Mouse (Mus musculus): ENCODE data around the gene Spop.

Gene Spop

DNA sequence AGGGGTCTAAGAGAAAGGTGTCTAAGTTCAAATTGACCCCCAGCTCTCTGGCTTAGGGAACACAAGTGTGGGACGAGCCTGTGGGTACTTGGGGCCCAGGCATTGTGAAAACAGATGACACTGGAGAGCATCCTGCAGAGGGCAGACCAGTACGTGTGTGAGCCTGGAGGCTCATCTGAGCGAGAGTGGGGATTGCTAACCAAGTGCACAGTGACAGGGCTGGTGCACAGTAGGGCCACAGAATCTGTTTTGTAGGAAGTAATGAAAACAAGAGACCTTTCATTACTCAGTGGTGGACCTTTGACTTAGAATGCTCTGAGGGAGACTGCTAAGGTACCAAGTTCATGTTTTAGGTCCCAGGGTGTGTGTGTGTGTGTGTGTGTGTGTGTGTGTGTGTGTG, 106.1 kb downstream of the Spop start:
- DNase-seq (ENCODE audit: low spot score), result no peak

GRCm38 (mm10) chr11:95520456-95521072, 106.7 kb downstream of the Spop start:
- peak; percentile 77 for DNase-seq (ENCODE audit: low spot score)

GRCm38 (mm10) chr11:95521563-95521962, 107.7 kb downstream of the Spop start:
- DNase-seq (ENCODE audit: low spot score), result peak; percentile 71

DNA sequence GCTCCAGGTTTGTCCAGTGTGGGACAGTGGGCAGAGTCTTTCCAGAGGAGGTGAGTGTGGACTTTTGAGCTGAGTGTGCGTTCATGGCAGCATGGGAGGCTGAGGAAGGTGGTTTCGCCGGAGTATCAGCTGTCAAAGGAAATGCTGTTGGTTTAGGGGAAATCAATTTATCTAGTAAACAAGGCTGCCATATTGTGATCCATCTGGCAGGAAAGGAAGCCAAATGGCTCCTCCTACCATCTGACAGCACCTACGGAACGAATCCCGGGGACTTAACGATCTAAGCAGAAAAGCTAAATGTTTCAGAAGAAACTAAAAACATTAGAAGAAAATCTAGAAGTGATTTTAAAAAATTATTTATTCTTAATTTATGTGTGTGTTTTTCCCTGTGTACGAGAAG, 113.4 kb downstream of the Spop start:
- DNase-seq (ENCODE audit: low spot score), result no peak

- no peak for DNase-seq (ENCODE audit: low spot score)
Observed at GRCm38 (mm10) chr11:95528231-95528630, 114.4 kb downstream of the Spop start.

- no peak for DNase-seq (ENCODE audit: low spot score)
Observed at GRCm38 (mm10) chr11:95532353-95533072, 118.6 kb downstream of the Spop start.

DNA sequence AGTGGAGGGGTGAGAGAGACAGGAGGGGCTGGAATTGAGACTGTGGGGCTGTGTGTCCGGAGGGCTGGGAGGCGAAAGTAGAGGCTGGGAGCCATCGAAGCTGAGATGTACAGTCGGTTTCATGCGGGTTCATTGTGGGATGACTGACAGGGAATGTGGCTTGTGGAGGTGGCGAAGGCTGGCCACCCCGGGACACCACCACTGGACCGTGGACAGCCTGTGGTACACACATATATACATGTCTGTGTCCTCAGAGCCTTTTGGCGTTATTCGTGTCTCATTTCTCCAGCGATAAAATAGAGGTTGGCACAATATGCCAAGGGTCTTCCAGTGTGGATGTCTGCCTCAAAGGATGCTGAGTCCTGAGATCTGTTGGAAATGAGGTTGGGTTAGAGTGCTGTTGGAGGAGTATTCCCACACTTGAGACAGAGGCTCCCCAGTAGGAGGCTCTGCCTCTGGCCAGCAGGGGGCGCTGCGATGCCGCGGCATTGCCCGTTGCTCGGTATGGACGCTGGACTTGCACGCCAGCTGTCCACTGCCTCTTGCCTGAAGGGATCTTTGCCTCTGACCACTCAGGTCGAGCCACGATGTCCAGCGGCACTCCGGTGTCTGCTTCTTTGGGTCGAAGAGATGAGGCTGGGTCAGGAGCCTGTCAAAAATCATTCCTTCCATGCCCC, 119.7 kb downstream of the Spop start:
- peak; percentile 89 for DNase-seq (ENCODE audit: low spot score)

DNA sequence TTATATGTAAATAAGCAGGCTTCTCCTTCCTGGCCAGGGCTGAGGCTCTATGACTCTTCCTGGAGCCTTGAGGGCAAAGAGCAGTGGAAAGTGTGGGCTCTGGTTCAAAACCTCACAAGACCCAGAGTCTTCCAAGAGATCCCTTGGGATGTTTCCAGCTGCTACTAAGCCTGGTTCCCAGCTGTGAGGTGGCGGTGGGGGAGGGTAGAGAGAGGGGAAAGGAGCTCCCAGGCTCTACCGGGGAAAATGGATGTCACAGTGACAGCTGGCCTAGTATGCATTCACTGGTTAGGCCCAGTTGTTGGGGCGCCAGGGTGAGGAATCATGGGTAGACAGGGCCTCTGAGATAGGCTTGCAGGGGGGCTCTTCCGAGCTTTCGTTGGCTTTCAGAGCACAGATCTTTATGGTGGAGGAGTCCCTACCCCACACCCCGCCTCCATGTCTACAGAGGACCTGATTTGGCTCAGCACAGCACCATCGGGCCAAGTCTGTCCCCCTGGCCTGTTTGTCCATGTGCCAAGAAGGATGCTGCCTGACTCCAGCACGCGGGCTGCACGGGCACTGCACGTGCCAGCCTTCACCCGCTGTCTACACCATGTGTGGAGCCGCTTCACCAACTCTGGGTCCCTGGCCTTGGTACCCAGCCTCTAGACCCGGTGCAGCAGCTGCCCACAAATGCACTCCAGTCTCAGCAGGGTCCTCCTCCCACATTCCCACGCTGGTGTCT, 124.7 kb downstream of the Spop start:
- DNase-seq (ENCODE audit: low spot score), result peak; percentile 94

- DNase-seq (ENCODE audit: low spot score), result no peak
Observed at GRCm38 (mm10) chr11:95540637-95541385, 126.9 kb downstream of the Spop start.
